Mouse (Mus musculus) ES-Bruce4 (cell line): ENCODE results near the gene Pinlyp.

Experiments
- CTCF ChIP-seq: IDR thresholded peaks from one replicate; pipeline ENCODE4 v1.8.1; 2011; ENCODE audit warnings: low read depth, low read length
- EP300 ChIP-seq: IDR thresholded peaks from 2 replicates; pipeline ENCODE4 v1.6.1; 2011; ENCODE audit warnings: low read depth, low read length; ENCODE audit not compliant: insufficient read depth
- POLR2A ChIP-seq: IDR thresholded peaks from one replicate; pipeline ENCODE4 v1.8.1; 2011; ENCODE audit warnings: low read length; ENCODE audit not compliant: insufficient read depth

GRCm38 (mm10) chr7:24568512-24568911, 22.6 kb upstream of the Pinlyp start:
- TF ChIP-seq CTCF (no peak), POLR2A (no peak), EP300 (no peak)
